Mouse (Mus musculus) adrenal gland, adult 8-10 months (tissue): ENCODE data around the gene Poc1a. TPM values are rescaled to one million over a fixed set of nuclear protein-coding genes. Genes with fewer than 3 reads are reported as not detected.

ENCODE experiments used
- DNase-seq: peaks from one replicate; pipeline ENCODE4 v3.0.0; 2022
- total RNA-seq, 4 experiments: library from RNA; stranded (reverse); gene quantifications; 2 replicates each; pipeline ENCODE4 v1.2.4; 2022

The Poc1a gene
- total RNA-seq, 4 experiments from 2014 or later: 3.9 to 6.5 (median 5.5) TPM

- peak; percentile 71 for DNase-seq
Observed at GRCm38 (mm10) chr9:106368112-106368717, 87.4 kb downstream of the Poc1a start, which contains the start of gene Dusp7. TSS of gene Dusp7 (plus strand) at chr9:106368632.

- no peak for DNase-seq
Observed at GRCm38 (mm10) chr9:106368831-106369501, 88.1 kb downstream of the Poc1a start.

- no peak for DNase-seq
Observed at GRCm38 (mm10) chr9:106369801-106370485, 89.1 kb downstream of the Poc1a start.

GRCm38 (mm10) chr9:106370620-106371383 is 89.9 kb downstream of the Poc1a start:
- no peak for DNase-seq

GRCm38 (mm10) chr9:106371384-106371671 is 90.5 kb downstream of the Poc1a start:
- DNase-seq: no peak

GRCm38 (mm10) chr9:106371776-106372175 is 90.9 kb downstream of the Poc1a start:
- peak; percentile 81 for DNase-seq

GRCm38 (mm10) chr9:106372431-106373412 is 91.9 kb downstream of the Poc1a start:
- DNase-seq: no peak

- DNase-seq: no peak
Observed at GRCm38 (mm10) chr9:106373973-106374372, 93.1 kb downstream of the Poc1a start.

- no peak for DNase-seq
Observed at GRCm38 (mm10) chr9:106377247-106377646, 96.4 kb downstream of the Poc1a start.

- DNase-seq: no peak
Observed at GRCm38 (mm10) chr9:106378045-106378444, 97.2 kb downstream of the Poc1a start.

GRCm38 (mm10) chr9:106378753-106379152 is 97.9 kb downstream of the Poc1a start:
- DNase-seq: no peak

- DNase-seq: no peak
Observed at GRCm38 (mm10) chr9:106386181-106386864, 105.5 kb downstream of the Poc1a start.

GRCm38 (mm10) chr9:106392828-106393527 is 112.1 kb downstream of the Poc1a start:
- DNase-seq: no peak

- DNase-seq: no peak
Observed at GRCm38 (mm10) chr9:106393548-106393947, 112.7 kb downstream of the Poc1a start.

- DNase-seq: no peak
Observed at GRCm38 (mm10) chr9:106394649-106395602, 114.1 kb downstream of the Poc1a start.

GRCm38 (mm10) chr9:106397733-106398132 is 116.9 kb downstream of the Poc1a start:
- DNase-seq: peak; percentile 37

- DNase-seq: no peak
Observed at GRCm38 (mm10) chr9:106398667-106399311, 117.9 kb downstream of the Poc1a start.

- DNase-seq: no peak
Observed at GRCm38 (mm10) chr9:106399808-106400207, 118.9 kb downstream of the Poc1a start.
